Mouse (Mus musculus) testis, adult 2 months (tissue): ENCODE results near the gene Gm21988. TPM values are rescaled to one million over a fixed set of nuclear protein-coding genes. Genes with fewer than 3 reads are reported as not detected.

ENCODE experiments used
- H3K27ac ChIP-seq: fragments of 200-500 bp; 2 replicates; pipeline ENCODE4 v1.5.1; 2012; ENCODE audit warnings: low read depth, low read length; ENCODE audit not compliant: control insufficient read depth, insufficient read depth
- H3K27me3 ChIP-seq: fragments of 200-500 bp; 2 replicates; pipeline ENCODE4 v1.6.1; 2012; ENCODE audit warnings: mild to moderate bottlenecking, low read length, moderate library complexity; ENCODE audit not compliant: control insufficient read depth, insufficient read depth
- H3K36me3 ChIP-seq: fragments of 200-500 bp; 2 replicates; pipeline ENCODE4 v1.6.1; 2012; ENCODE audit warnings: mild to moderate bottlenecking, low read length; ENCODE audit not compliant: control insufficient read depth, insufficient read depth
- H3K4me1 ChIP-seq: fragments of 200-500 bp; 2 replicates; pipeline ENCODE4 v1.6.1; 2012; ENCODE audit warnings: low read length; ENCODE audit not compliant: control insufficient read depth, insufficient read depth
- H3K4me3 ChIP-seq: fragments of 200-500 bp; 2 replicates; pipeline ENCODE4 v1.5.1; 2012; ENCODE audit warnings: low read depth, mild to moderate bottlenecking, low read length, moderate library complexity, mixed read lengths; ENCODE audit not compliant: control insufficient read depth
- CTCF ChIP-seq: fragments of 200-500 bp; IDR thresholded peaks from 2 replicates; pipeline ENCODE4 v1.5.1; 2012; ENCODE audit warnings: low read depth, mild to moderate bottlenecking, inconsistent platforms, low read length, moderate library complexity; ENCODE audit not compliant: control insufficient read depth, insufficient read depth, insufficient replicate concordance
- POLR2A ChIP-seq: fragments of 200-500 bp; IDR thresholded peaks from 2 replicates; pipeline ENCODE4 v1.6.1; 2012; ENCODE audit warnings: low read depth, mild to moderate bottlenecking, inconsistent platforms, low read length, moderate library complexity; ENCODE audit not compliant: control insufficient read depth
- polyA plus RNA-seq: library from polyadenylated mRNA; depleted of rRNA; stranded (reverse); fragments of >200 nt; gene quantifications from 2 replicates; pipeline ENCODE4 v1.2.3, GENCODE M21; 2012; rRNA removed

The Gm21988 gene
- polyA plus RNA-seq, 1 experiment: 3.4 TPM

DNA sequence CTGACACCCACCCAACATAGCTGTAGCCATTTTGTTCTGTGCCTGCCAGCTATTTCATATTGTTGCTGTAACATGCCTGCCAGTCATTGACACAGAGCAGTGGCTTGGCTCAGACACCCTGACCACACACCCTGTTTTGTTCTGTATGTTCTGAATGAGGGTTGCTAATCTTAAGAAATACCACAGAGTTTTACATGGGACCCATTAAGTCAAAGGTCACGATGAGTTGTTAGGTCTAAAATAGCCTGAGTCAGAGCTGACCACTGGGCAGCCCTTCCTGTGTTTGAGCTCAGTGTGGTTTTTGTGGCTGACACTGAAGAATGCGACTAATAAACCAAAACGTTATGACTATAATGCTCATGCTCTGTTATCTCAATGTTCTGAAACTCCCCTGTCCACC is 41.3 kb downstream of the Gm21988 start:
- Histone ChIP-seq H3K4me1 (peaks cover 4% of the 10 kb centered on the region; the same call in 1 of the 2 replicates), H3K27ac (no peak overlapping the region), H3K4me3 (no peak overlapping the region), H3K36me3 (no peaks in the 10 kb centered on the region), H3K27me3 (no peaks in the 10 kb centered on the region)
- TF ChIP-seq POLR2A: no peak
- no peak for TF ChIP-seq CTCF

DNA sequence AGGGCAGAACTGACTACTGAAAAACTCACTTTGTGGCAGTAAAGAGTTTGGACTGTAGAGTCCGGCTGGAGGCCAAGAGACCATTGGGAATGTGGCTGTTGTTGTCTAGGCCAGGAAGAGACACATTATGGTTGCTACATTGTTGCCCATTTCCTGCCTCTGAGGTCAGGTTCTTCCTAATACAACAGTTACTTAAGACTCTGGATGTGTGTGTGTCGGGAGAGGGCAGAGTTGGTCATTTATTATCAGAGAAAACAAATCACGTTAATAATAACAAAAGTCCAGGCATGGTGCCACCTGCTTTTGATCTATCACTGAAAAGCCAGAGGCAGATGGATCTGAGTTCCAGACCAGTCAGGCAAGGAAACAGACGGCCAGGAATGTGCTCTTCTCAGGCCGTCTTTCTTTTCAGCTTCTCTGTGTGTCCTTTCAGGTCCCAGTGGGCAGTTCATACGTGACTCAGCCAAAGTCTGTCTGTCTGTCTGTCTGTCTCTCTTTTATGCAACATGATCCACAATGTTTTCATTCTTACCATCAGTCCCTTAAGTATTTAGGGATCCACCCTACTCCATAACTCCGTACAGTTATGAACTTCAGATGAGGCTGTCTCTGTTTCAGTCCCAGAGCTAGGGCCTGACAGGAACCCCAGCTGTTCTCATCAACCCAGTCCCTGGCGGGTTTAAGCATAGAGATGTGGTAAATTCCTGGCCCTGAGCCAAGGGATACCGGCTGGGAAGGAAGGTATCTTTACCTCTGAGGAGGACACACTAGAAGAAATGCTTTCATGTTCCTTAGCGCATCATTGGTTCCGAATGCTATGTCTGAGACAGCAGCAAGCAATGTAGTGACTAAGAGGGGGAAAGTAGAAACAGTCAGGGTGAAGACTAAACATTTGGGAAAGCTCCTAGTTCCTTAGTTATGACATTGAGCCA is 46.0 kb downstream of the Gm21988 start:
- Histone ChIP-seq H3K27ac (no peak overlapping the region), H3K4me1 (peaks cover 5% of the 10 kb centered on the region)
- TF ChIP-seq CTCF: no peak
- no peak for TF ChIP-seq POLR2A

DNA sequence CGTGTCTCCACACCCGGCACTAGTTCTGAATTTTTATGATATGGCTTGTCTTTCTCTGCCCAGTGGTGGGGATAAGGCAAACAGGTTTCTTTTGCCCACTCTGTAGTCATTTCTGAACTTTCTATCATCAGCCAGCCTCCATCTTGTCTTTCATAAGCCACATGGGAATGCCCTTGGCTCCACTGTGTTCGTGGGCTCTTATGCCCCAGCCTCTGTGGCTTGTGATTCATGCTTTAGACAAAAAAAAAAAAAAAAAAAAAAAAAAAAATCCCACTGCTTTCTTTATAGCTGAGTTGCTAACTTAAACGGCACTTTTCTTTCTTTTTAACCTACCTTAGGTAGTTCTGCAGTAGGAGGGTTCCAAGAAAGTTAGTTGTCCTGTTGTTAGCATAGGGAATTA is 47.5 kb downstream of the Gm21988 start:
- H3K27me3 ChIP-seq: no peaks in the 10 kb centered on the region
- H3K4me3 ChIP-seq: no peak overlapping the region
- H3K36me3 ChIP-seq: no peaks in the 10 kb centered on the region
- H3K27ac ChIP-seq: no peak overlapping the region
- peaks cover 5% of the 10 kb centered on the region for H3K4me1 ChIP-seq
- TF ChIP-seq CTCF: no peak
- no peak for TF ChIP-seq POLR2A

More for the DNA sequence above, 46.0 kb downstream of the Gm21988 start:
- no peaks in the 10 kb centered on the region for H3K27me3 ChIP-seq
- H3K36me3 ChIP-seq: no peaks in the 10 kb centered on the region
- no peak overlapping the region for H3K4me3 ChIP-seq

DNA sequence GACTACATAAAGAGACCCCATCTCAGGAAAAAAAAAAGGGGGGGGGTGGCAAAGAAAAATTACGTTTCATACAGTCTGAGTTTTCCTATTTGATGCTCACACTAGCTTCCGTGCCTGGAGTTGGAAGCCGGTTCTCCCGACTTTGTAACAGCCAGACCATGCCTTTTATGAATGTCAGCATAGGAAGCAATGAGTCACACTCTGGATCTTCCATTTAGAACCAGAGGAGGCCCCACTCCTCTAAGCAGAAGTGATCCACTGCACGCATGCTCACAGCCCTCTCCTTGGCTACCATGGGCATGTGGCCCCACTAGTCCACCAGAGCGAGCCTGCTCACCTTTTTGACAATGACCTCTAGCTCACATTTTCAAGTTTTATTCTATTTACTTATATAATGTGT is 48.4 kb downstream of the Gm21988 start:
- H3K4me1 ChIP-seq: peaks cover 5% of the 10 kb centered on the region
- no peak overlapping the region for H3K27ac ChIP-seq
- no peaks in the 10 kb centered on the region for H3K27me3 ChIP-seq
- no peak overlapping the region for H3K4me3 ChIP-seq
- TF ChIP-seq POLR2A: no peak
- TF ChIP-seq CTCF: no peak
- no peaks in the 10 kb centered on the region for H3K36me3 ChIP-seq

DNA sequence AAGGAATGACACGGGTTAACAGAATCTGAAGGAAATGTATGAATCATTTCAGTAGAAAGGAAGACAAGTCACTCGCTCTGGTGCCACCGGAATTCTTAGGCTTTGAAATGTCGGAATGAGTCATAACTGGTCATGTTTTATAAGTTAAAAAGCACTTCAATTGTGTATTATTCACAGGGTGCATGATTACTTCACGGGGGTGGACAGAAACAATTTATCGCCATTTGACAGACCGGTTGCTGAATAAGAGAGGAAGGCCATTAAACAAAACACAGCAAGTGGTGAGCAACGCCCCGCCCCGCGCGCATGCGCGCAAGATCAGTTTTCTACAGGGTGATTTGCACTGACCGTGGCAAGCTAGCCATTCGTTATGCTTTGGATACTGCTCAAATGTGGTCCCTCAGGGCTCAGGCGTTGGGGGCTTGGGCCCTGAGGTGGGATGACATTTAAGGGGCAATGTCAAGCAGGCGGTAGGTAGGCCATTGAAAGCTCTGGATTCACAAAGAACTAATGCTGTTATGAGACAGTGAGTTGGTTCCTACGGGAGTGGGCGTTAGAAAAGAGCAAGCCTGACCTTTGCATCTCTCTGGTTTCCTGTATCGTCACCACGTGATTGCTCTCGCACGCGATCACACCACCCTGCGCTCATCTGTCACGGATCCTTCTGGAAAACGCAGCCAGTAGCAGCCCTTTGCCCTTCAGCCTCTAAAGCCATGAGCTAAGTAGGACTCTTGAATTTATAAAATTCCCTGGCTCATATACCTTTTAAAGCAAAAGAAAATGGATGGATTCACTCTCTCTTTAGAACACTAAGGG is 50.1 kb downstream of the Gm21988 start:
- Histone ChIP-seq H3K27ac (no peak overlapping the region), H3K4me3 (peak overlapping the region; percentile 63), H3K4me1 (peaks cover 5% of the 10 kb centered on the region), H3K36me3 (no peaks in the 10 kb centered on the region), H3K27me3 (no peaks in the 10 kb centered on the region)
- TF ChIP-seq CTCF (no peak), POLR2A (no peak)

Other genes starting within 250 kb of the Gm21988 start
- 659 and 826 TPM in 2 replicates for gene Gabarap, start 248.7 kb downstream of the Gm21988 start, polyA plus RNA-seq
- 19.0 and 21.2 TPM in 2 replicates for gene Phf23, start 244.1 kb downstream of the Gm21988 start, polyA plus RNA-seq
- 15.2 and 16.4 TPM in 2 replicates for gene Dvl2, start 239.2 kb downstream of the Gm21988 start, polyA plus RNA-seq
- 20.6 and 20.9 TPM in 2 replicates for gene Acadvl, start 224.4 kb downstream of the Gm21988 start, polyA plus RNA-seq
- gene Dlg4, start 222.9 kb downstream of the Gm21988 start, polyA plus RNA-seq: 5.6 and 6.5 TPM in 2 replicates
- gene Asgr1, start 185.7 kb downstream of the Gm21988 start, polyA plus RNA-seq: 1.00 and 1.4 TPM in 2 replicates
- 0.18 and 0.58 TPM in 2 replicates for gene Asgr2, start 147.2 kb downstream of the Gm21988 start, polyA plus RNA-seq
- 0.91 and 1.4 TPM in 2 replicates for gene Mgl2, start 109.5 kb downstream of the Gm21988 start, polyA plus RNA-seq
- gene Clec10a, start 83.6 kb downstream of the Gm21988 start, polyA plus RNA-seq: 1.7 and 2.0 TPM in 2 replicates
- 2.3 and 3.0 TPM in 2 replicates for gene Slc16a11, start 27.1 kb downstream of the Gm21988 start, polyA plus RNA-seq
- 2.2 and 3.3 TPM in 2 replicates for gene Slc16a13, start 18.8 kb downstream of the Gm21988 start, polyA plus RNA-seq
- gene Bcl6b, start 10.0 kb downstream of the Gm21988 start, polyA plus RNA-seq: 1.9 and 2.3 TPM in 2 replicates
- 26.6 and 27.7 TPM in 2 replicates for gene 0610010K14Rik, start 1.9 kb downstream of the Gm21988 start, polyA plus RNA-seq
- gene Rnasek, start within 50 bp of the Gm21988 start, polyA plus RNA-seq: 112 and 119 TPM in 2 replicates
- 4.2 and 4.8 TPM in 2 replicates for gene Alox12, start 15.5 kb upstream of the Gm21988 start, polyA plus RNA-seq
- 0.12 TPM in 1 of 2 replicates, not detected in the other for gene Alox12e, start 82.8 kb upstream of the Gm21988 start, polyA plus RNA-seq
- gene Alox15, start 112.2 kb upstream of the Gm21988 start, polyA plus RNA-seq: 0.52 and 1.3 TPM in 2 replicates
- gene Pelp1, start 170.2 kb upstream of the Gm21988 start, polyA plus RNA-seq: 36.7 and 38.4 TPM in 2 replicates
- gene Arrb2, start 192.8 kb upstream of the Gm21988 start, polyA plus RNA-seq: 8.9 and 10.6 TPM in 2 replicates
- gene Med11, start 212.1 kb upstream of the Gm21988 start, polyA plus RNA-seq: 8.3 and 10.2 TPM in 2 replicates
- 186 and 201 TPM in 2 replicates for gene Zmynd15, start 219.6 kb upstream of the Gm21988 start, polyA plus RNA-seq
- gene Cxcl16, start 220.2 kb upstream of the Gm21988 start, polyA plus RNA-seq: 3.2 and 3.9 TPM in 2 replicates